Mouse (Mus musculus) kidney, adult 2 months (tissue): ENCODE data around the gene Syt1.

ENCODE experiments used
- CTCF ChIP-seq: fragments of 200-500 bp; conservative IDR thresholded peaks from 2 replicates; pipeline ENCODE4 v1.5.1; 2011; ENCODE audit warnings: low read depth, mild to moderate bottlenecking, control low read depth, low read length, moderate library complexity, mixed read lengths; ENCODE audit not compliant: insufficient read depth, insufficient read length
- POLR2A ChIP-seq: fragments of 200-500 bp; IDR thresholded peaks from one replicate; pipeline ENCODE4 v1.6.1; 2011; ENCODE audit warnings: low read depth, low read length, control low read depth

GRCm38 (mm10) chr10:108519156-108519555, 491.6 kb downstream of the Syt1 start:
- TF ChIP-seq CTCF, result no peak
- TF ChIP-seq POLR2A, result no peak
